Mouse (Mus musculus) bone marrow macrophage, adult 2 months (primary cell): ENCODE measurements around the gene B9d2.

Experiments
- CTCF ChIP-seq: IDR thresholded peaks from 2 replicates; pipeline ENCODE4 v1.5.1; 2012; ENCODE audit warnings: low read depth, mild to moderate bottlenecking, low read length, moderate library complexity
- POLR2A ChIP-seq: IDR thresholded peaks from 2 replicates; pipeline ENCODE4 v1.6.1; 2012; ENCODE audit warnings: mild to moderate bottlenecking, low read depth, low read length, borderline replicate concordance

DNA sequence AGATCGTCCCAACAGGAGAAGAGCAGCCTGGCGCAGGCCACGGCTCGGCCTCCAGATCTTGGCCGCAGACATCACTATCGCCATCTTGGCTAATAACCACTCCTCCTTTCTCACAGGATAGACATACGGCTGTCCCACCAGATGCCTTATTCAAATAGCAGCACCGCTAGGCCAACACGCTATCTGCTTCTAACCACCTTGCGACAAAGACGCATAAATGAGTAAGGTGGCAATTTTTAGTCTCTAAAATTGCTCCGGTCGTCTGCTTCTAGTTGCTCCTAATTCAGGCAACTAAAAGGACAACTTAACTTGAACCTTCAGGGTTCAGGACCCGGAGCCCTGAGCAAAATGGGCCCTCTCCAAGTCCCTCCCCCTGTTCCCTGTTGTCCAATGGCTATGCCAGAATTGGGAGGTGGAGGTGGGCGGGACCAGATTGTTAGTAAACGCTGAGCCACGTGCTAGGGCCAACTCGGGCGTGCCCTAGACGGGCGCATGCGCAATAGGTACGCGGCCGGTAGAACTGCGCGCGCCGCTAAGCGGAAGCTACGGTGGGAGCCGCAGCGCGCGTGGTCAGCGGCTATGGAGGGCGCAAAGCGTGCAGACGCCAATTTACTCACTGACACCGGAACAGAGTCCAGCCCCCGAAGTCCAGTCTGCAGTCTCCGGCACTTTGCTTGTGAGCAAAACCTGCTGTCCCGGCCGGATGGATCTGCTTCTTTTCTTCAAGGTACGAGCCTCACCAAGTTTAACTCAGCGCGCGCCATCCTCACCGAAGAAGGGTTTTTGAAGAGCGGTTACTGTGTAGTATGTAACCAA lies 21.7 kb upstream of the B9d2 start, which contains the start of the genes Bckdha and Exosc5:
- TF ChIP-seq CTCF (no peak), POLR2A (no peak)
